Mouse (Mus musculus) 3134 (cell line): ENCODE data around the gene Cpne8.
"Not testable (repeated sequence)": the region's sequence is repeated elsewhere in the genome, so short reads cannot be mapped to it uniquely, and the experiment has no call there.

Experiments
- DNase-seq: peaks from one replicate; pipeline ENCODE4 v3.0.0-alpha.2; 2011; ENCODE audit warnings: low spot score; ENCODE audit not compliant: insufficient read length; ENCODE audit errors: extremely low read depth

The Cpne8 gene

DNA sequence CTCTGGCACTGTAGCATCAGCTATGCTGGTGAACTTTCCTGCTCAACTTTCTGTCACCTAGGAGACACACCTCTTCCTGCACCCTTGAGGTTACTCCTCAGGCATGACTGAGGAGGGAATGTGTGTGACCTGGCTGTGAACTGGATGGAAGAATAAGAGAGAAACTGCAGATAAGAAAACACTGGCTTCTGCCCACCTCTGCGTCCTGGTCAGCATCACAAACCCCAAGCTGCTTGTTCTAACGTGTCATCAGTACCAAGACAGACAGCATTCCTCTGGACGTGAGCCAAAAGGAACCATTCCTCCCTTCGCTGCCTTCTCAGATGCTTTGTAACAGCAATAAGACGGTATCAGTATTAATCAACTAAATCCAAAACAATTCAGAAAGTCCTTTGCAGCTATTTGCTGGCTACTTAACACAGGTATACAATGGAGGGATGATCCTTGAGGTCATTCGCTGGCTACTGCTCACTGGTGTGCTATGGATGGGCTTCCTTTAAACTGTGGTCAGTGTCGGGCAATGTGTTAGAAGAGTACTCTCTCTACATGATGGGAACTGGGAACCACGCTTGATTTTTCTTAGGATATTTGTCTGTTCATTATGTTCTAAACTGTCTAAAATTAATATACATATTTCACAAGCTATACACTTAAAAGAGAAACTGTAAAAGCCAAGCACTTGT, 63.0 kb downstream of the Cpne8 start:
- DNase-seq = peak; percentile 13

DNA sequence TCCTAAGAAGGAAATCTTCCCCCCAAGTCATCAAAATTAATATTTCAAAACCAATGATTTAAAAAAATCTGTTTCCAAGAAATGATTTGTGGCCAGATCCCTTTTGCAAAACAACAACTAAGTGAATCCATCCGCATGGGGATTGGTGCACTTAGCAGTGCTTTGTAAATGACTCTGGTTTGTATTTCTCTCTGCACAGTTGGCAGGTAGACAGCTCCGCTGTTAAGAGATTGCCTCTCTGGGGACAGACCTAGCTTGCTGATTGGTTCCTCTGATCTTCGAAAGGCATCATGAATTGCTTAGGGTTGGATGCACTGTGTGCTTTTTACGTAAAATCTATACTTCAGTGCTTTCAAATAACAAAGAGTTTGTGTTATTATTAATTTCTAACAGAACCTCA, 68.5 kb downstream of the Cpne8 start:
- DNase-seq = not testable (repeated sequence)

DNA sequence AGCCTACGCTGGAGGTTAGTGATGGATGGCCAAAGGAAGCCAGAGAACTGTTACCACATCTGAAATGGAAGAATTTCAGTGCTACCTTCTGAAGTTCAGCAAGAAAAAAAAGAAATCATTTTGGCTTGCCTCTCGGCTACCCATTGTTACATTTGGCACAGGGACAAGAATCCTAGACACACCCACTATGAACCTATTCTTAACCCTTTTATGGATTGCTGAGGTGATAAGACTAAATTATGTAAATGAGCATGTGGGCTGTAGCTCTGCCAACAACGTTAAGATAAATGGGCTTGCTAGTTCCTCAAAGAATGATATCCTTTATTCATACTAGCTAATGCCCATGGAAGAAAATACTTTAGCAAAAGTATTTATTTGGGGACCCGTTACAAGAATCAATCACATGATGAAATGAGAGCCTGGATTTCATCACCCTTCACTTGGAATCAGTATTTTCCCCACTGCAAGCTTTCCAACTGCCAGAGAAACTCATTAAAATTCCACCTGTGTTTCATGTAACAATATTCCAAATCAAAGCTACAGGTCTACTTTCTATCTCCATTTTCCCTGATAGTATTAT, 69.3 kb downstream of the Cpne8 start:
- no peak for DNase-seq

DNA sequence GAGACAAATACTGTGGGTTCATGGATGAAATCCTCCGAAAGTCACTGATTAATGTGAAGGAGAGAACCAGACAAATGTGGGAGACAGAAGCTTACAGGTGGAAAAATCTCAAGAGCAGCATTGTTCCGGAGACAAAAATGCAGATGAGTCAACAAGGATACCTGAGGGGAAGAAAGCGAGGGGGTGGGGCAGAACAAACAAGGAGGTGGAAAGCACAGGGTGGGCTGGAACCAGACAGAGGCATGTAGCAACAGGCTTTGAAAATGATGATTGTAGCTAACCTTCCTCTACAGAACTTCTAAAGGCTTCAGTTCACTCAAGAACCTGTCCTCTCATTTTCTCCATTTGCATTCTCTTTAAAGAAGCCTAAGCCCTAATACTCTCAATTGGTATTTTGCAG, 70.9 kb downstream of the Cpne8 start:
- DNase-seq = no peak

DNA sequence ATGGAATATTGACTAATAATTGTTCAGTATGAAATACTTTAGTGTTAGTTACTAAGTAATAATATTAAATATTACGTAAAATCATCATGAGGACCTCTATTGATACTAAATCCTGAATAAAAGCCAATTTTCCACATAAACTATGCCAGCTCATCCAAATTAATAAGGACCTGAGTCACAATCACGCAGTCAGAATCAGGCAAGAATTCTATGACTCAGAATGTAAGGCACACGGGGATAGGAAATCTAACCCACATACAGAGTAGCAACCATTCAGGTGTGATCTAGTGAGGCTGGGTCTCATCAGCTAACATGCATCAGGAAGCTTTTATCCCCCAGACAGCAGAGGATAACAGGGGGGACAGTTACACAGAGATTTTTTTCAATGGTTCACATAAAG, 72.1 kb downstream of the Cpne8 start:
- DNase-seq = peak; percentile 16

DNA sequence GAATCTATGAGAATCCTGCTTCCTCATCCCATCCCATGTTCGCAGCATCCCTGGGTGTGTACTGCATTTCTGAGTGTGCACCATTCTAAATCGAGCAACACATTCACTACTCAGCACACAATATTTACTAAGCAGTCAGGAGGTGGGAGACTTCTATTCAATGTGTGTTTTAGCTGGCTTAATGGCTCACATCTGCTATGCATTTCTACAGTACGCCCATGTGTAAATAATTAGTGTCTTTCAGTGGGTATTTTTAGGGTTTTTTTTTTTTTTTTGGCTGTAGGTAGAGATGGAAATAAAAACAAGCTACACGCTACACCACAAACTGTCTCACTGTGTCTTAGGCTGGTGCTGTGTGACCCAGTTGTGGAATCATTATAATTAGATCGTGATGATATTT, 75.6 kb downstream of the Cpne8 start:
- DNase-seq = no peak

DNA sequence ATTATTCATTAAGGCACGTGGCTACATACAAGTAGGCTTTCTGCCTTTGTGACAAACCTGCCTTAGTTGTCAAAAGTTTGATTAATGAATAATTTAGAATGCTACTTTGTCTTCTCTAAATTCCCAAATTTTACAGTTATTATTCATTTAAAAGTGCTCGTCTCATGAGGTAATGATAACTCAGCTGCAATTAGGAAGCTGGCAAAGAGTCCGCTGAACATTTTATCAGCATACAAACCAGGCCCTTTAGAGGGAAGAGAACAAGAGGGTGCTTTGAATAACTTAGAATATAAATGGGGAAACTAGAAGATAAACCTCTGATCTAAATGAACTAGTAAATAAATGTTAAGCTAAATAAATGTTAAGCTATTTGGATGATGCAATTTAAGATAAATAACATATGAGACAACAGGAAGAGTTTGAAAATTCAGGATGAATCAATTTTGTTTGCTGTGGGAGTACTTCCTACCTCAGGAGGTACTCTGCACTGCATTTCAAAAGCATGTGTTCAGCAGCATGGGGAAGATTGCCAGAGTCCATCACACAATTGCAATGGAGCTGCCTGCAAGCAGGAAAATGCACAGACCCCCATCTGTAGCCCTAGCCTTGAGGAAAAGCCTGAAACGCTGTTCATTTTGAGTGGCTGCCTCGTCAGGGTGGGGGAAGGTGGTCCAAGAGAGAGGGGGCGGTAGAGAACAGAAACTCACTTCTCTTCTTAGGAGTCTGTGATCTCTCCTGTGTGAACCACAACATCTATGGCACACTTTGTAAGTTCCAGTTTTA, 81.3 kb downstream of the Cpne8 start:
- DNase-seq = no peak

DNA sequence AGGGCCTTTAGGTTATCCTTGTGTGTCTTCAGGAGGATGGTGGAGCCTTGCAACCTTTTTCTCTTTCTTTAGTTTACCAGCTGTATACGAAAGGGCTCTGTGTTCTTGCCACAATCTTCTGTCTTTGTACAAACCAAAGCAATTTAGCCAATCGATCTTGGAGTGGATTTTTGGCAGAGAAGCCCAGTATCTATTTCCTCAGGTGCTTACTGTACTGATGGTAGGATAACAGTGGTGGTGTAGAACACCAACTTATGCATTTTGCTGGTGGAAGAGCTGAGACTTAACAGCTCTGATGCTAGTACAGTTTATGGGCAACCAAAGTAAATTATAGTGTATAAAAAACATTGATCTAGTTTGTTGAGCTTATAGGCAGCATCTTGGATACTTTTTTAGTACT, 83.6 kb downstream of the Cpne8 start:
- no peak for DNase-seq

DNA sequence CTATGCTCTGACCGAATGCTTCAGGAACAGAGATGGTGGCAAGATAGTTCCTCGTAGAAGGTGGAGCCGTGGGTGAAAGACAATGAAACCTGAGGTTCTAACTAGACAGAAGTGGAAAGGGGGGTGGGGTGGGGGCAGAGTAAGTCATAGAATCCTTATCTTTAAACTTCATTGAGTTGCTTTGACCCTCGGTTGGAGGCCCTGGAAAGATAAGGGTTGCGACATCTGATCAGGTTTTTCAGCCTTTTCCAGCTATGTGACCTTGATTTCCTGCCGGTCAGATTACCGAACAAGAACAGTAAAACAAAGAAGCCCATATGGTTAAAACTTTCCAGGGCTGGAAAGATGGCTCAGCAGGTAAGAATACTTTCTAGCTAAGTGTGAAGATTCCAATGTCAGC, 89.6 kb downstream of the Cpne8 start:
- no peak for DNase-seq

DNA sequence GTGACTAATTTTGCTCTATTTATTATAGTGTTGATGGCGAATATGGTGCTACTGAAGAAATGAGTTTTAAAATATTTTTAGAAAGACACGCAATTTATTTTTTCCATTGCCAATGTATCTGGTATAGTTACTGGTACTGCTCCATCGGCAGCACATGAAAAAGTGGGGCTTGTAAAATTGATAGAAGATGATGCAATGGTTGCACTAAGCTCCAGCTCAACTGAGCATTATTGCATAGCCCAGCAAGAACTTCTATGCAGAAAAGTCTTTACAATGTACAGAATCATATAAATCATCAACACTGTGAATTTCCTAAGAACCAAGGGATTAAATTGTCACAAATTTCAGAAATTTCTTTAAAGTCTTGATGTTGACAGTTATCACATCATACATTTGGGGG, 101.8 kb downstream of the Cpne8 start:
- DNase-seq = no peak

DNA sequence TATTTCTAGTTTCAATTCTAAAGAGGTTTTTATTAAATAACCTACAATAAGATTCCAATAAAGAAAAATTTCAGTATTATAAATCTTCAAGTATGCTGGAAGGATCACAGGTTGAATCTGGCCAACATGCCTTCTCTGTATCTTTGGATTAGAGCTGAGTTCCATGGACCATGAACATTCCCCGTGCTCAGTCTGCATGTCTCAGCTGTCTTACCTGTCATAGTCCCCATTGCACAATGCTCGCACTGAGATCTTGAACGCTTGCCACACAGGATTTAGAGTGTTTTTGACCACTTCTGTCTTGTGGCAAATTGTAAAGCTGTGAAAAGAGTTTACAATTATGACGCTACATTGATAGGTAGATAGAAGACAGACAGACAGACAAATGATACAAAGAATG, 110.0 kb downstream of the Cpne8 start:
- DNase-seq = no peak

DNA sequence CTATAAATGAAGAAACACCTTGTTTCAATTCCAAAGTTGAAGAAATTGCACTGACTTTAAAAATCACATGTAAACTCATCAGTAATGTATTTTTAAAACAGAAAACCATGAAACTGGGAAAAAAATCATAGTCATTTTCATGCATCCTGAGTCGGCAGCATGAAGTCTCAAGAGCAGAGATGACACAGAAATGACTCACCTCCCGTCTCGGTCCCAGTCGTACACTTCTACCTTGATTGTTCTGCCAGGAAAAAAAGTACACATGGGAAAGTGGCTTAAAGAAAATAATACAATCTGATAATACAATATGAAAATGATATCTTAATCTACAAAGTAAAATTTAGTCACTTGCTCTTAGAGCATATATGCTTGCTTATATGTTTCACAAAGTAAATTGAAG, 111.2 kb downstream of the Cpne8 start:
- DNase-seq = peak; percentile 12

DNA sequence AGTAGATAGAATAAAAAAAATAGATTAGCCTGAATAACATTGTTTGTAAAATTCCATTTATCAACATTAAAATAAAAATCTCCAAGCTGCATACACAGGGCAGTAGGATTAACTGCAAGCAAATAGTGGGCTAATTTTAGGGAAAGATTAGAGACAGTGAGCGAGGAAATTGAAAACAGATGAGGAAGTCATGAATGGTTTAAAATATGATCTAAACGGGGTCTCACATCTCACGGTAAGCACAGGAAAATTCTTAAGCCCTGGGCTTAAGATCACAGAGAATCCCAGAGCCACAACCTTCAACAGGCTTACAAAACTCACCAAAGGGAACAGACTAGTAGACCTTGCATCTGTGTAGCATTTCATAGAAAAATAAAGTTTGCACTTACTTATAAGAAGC, 115.2 kb downstream of the Cpne8 start:
- no peak for DNase-seq

DNA sequence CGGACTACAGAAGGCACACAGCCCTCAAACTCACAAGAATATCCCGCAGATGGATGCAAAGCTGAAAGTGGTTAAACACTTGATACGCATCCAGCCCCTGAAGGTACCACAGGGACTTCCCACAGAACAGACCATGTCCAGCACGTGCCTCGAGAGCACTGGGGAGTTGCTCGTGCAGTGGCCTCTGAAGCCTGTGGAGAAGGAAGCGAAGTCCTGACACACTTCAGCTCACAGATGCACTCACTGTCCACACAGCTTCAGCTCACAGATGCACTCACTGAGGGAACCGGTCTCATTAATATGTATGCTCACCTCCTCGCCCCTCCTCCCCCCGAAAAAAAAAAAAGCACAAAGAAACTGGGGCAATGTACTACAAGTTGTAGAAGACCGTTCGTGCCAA, 117.6 kb downstream of the Cpne8 start:
- no peak for DNase-seq

DNA sequence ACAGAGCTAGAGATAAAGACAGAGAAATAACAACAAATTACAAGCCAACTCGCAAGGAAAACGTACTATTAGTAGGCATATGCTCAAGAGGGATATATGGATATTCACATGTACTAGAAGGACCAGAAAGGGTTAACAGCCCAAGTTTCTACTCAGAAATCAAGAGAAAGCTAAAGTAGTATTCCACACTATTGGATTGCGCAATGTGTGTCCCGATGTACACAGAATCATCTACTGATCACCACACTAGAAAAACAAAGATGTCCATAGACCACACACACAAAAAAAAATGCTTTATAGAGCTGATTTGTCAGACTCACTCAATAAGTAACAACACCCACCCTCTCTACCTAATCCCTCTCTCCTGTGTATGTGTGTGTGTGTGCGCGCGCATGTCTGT, 130.6 kb downstream of the Cpne8 start:
- no peak for DNase-seq

DNA sequence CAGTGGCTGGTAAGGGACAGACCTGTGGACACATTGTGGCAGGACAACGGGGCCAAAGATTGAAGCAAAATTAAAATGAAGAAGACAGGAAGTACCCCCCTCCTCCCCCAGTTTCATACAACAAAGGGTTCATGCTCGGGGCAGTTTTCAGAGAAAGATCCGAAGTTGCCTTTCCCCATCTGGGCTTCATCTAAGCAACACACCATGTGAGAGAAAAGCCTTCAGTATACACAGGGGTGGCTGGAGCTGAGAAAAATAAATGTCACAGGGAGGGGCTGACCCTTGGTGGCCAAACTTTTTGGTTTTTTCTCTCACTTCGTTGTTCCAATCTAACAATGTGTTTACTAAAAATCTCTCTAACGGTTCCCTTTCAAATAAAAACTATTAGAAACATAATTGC, 135.8 kb downstream of the Cpne8 start:
- DNase-seq = no peak

DNA sequence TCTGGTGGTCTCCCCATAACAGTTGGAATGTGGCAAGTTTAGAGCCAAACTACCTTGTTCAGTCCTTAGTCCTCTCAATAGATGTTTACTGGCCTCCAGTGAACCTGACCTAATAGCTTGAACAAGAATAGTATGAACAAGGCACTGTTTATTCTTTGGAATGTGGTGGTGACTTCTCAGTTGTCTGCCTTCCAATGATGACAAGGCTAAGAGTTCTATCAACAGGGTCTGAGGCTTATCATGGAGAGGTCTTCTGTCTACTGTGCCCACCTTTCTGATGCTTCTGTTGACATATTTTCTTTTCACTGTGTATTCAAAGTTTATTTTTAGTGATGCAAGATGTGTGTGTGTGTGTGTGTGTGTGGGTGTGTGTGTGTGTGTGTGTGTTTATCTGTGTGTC, 137.1 kb downstream of the Cpne8 start:
- DNase-seq = no peak

DNA sequence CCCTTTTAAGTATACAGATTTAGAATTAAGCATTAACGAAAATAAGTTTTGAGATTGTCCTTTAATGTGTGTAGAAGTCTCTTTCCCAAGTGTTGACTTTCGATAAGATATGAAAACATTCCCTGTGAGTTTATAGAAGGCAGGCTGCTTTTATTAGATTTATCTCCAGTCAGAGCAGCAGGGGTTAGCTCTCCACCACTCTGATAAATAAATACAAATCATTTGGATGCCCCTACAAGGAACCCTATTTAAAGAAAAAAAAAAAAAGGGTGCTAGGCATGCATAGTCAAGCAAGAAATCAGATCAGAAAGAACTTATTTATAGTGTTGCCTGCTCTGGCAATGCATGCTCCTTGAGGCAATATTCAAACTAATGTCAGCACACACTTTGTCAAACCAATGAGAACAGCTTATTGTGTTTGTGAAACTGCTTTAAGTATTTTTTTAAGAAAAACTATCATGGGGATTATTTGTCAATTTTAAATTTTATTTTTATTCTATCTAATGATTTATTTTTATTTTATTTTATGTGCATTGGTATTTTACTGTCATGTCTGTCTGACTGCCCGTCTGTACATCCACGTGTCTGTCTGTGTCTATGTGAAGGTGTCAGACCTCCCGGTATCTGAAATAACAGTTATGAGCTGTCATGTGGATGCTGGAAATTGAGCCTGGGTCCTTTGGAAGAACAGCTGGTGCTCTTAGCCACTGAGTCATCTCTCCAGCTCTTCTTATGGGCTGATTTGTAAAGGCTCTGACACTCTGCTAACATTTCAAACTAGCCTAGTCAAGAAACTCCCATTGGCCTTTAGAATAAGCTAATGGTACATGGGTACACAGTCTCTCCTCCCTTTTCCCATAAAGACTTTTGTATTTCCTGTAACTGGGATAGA, 142.7 kb downstream of the Cpne8 start:
- DNase-seq = no peak

DNA sequence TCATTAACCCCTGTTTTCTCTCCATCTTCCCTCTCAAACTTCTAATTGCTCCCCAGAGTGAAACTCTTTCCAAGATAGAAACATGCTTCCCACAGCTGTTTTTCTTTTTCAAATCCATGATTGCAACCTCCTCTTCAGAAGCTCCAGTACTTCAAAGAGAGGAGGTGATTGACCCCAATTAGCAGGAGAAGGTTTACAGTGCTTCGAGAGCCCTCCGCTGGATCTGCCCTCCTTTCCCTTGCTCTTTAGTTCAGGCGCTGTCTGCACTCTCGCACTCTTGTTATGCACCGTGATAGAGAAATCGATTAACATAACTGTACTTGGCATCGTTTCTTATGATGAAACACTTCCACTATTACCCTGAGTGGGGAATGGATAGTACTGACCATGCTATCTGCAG, 143.5 kb downstream of the Cpne8 start:
- DNase-seq = no peak

DNA sequence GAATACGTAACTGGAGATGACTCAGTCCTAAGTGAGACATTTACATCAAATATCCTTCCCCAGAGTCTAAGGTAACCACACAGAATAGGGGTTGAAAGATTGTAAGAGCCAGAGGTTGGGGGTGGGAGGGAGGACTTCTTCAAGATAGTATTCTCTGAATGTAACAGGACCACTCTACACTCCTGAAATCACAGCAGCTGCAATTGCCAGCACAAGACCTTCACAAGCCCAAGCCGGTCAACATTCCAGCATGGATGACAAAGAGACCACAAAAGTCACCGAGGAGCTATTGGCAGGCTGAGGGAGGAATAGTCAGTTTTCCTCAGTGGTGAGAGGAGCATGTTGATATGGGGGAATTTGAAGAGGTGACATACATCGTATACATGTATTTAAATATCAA, 166.5 kb downstream of the Cpne8 start:
- DNase-seq = no peak

DNA sequence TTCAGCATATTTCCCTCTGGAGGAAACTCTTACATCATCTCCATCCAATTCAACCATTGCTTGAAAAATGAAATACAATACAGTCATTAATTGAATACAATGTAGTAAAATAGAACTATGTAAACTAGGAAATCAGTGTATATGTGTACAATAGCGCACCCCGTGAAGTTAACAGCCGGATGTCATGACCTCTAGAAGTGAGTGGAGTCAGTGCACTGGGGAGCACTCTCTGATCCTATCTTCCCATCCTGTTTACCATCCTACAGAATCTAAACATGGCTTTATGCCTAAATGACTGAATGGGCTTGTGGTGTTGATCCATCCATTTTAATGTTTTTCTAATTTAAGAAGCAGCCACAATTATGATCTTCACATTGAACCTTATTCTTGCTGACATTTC, 182.2 kb downstream of the Cpne8 start:
- no peak for DNase-seq
